Mouse (Mus musculus): ENCODE results near the gene Fmnl2. TPM values are rescaled to one million over a fixed set of nuclear protein-coding genes. Genes with fewer than 3 reads are reported as not detected.
A peak's percentile ranks its signal among the peaks of the same experiment; 100 is the strongest.

Fmnl2 gene
- polyA plus RNA-seq, 1 experiment from 2014 or later = 3.5 TPM

DNA sequence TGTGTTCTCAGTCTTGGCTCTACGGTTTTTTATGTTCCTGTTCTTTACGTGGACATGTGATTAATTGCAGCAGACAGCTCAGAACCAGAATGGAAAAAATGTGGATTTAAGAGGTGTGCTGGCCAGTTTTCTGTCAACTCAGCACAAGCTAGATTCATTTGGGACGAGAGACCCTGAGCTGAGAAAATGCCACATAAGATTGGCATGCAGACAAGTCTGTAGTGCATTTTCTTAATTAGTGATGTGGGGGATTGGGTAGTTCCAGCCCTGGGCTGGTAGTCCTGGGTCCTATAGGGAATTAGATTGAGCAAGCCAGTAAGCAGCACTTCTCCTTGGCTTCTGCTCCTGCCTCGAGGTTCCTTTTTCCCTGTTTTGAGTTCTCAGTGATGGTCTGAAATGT, 26.4 kb downstream of the Fmnl2 start:
- ATAC-seq = no peak
- no peak overlapping the region for H3K4me3 ChIP-seq (ENCODE audit: low read depth, low read length)
- H3K4me2 ChIP-seq (replicated peaks; ENCODE audit: low read depth, low read length) = no peak overlapping the region
- H3K36me3 ChIP-seq (ENCODE audit: insufficient read depth, low read length) = no peaks in the 10 kb centered on the region
- H3K4me1 ChIP-seq (ENCODE audit: insufficient read depth, low read depth, low read length) = no peaks in the 10 kb centered on the region
- WGBS = 68% methylated on average over 4 of the region's 4 CpGs
- no peaks in the 10 kb centered on the region for H3K27me3 ChIP-seq (replicated peaks; ENCODE audit: insufficient read depth, low read length)
- H3K27ac ChIP-seq (ENCODE audit: low read length) = no peak overlapping the region
- H3K9me3 ChIP-seq (ENCODE audit: low read length) = no peaks in the 10 kb centered on the region
- no peak overlapping the region for H3K9ac ChIP-seq (replicated peaks; ENCODE audit: low read depth)
- TF ChIP-seq CTCF (IDR thresholded peaks at IDR 0.05) = no peak
- TF ChIP-seq EP300 (IDR thresholded peaks at IDR 0.05) = no peak
- no peak for DNase-seq (ENCODE audit: low spot score)

DNA sequence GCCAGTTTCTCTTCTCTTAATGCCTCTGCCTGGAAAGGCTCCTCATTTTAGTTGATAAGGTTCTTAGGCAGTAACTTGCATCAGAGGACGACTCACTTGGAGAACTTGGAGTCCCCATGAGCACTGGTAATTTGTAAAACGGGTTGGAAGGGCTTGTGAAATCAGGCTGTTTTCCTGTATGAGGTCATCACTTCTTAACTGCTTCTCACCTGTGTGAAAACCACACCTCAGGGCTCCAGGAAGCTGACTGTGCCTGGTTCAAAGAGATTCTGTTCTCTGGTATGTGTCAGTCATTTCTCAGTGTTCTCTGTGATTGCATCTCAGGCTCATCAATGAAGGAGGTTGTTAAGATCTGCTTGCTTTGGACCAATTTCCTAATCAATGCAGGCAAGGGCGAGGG, 27.4 kb downstream of the Fmnl2 start:
- H3K27me3 ChIP-seq (replicated peaks; ENCODE audit: insufficient read depth, low read length) = no peaks in the 10 kb centered on the region
- no peak overlapping the region for H3K4me2 ChIP-seq (replicated peaks; ENCODE audit: low read depth, low read length)
- no peak for TF ChIP-seq EP300 (IDR thresholded peaks at IDR 0.05)
- TF ChIP-seq CTCF (IDR thresholded peaks at IDR 0.05) = no peak
- ATAC-seq = peak; percentile 57; the same call in 1 of the 2 replicates
- H3K36me3 ChIP-seq (ENCODE audit: insufficient read depth, low read length) = no peaks in the 10 kb centered on the region
- no peak overlapping the region for H3K4me3 ChIP-seq (ENCODE audit: low read depth, low read length)
- no peak overlapping the region for H3K27ac ChIP-seq (ENCODE audit: low read length)
- DNase-seq (ENCODE audit: low spot score) = peak; percentile 54
- WGBS = 56% methylated on average over 3 of the region's 3 CpGs
- H3K9ac ChIP-seq (replicated peaks; ENCODE audit: low read depth) = no peak overlapping the region
- no peaks in the 10 kb centered on the region for H3K9me3 ChIP-seq (ENCODE audit: low read length)
- no peaks in the 10 kb centered on the region for H3K4me1 ChIP-seq (ENCODE audit: insufficient read depth, low read depth, low read length)

DNA sequence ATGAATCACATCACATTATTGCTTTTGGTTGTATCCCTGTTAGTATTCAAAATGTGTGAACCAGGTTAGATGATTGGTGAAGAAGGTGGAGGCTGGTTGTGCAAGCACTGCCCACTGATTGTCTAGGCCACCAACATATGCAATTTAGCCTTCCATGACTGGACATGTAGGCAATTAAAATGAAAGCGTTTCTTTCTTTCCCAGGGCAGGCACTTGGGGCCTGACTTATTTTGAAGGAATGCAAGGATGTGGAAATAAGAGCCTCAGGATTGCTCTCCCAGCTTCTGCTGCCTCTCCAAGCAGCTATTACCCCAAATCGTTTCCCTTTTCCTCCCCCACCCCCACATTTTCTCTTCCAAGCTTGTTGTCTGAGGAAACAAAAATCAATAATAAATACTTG, 29.6 kb downstream of the Fmnl2 start:
- H3K4me2 ChIP-seq (replicated peaks; ENCODE audit: low read depth, low read length) = no peak overlapping the region
- no peak for TF ChIP-seq EP300 (IDR thresholded peaks at IDR 0.05)
- no peak for TF ChIP-seq CTCF (IDR thresholded peaks at IDR 0.05)
- H3K27me3 ChIP-seq (replicated peaks; ENCODE audit: insufficient read depth, low read length) = no peaks in the 10 kb centered on the region
- no peaks in the 10 kb centered on the region for H3K36me3 ChIP-seq (ENCODE audit: insufficient read depth, low read length)
- no peaks in the 10 kb centered on the region for H3K9me3 ChIP-seq (ENCODE audit: low read length)
- DNase-seq (ENCODE audit: low spot score) (peak; percentile 32), ATAC-seq (no peak)
- no peak overlapping the region for H3K4me3 ChIP-seq (ENCODE audit: low read depth, low read length)
- no peak overlapping the region for H3K9ac ChIP-seq (replicated peaks; ENCODE audit: low read depth)
- no peak overlapping the region for H3K27ac ChIP-seq (ENCODE audit: low read length)
- WGBS = 49% methylated on average over 2 of the region's 2 CpGs
- no peaks in the 10 kb centered on the region for H3K4me1 ChIP-seq (ENCODE audit: insufficient read depth, low read depth, low read length)

DNA sequence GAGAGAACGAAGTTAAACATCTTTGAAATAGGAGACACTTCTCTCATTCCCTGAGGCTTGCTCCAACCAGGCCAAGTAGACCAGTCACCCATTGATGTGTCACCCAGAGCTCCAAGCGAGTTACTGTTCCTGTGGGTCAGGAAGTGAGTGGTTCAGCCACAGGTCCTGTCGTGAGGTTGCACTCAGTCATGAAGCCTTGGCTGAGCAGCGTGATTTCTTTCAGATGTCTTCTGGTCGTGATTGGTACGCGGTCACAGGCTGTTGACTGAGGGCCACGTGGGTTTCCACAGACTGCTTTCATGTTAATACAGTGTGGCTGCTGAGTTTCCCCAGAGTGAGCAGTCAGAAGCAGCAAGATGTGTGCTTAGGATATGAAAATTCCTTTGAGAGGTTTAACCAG, 33.5 kb downstream of the Fmnl2 start:
- DNase-seq (ENCODE audit: low spot score) = no peak
- no peaks in the 10 kb centered on the region for H3K4me1 ChIP-seq (ENCODE audit: insufficient read depth, low read depth, low read length)
- no peak overlapping the region for H3K4me3 ChIP-seq (ENCODE audit: low read depth, low read length)
- TF ChIP-seq EP300 (IDR thresholded peaks at IDR 0.05) = no peak
- no peak for TF ChIP-seq CTCF (IDR thresholded peaks at IDR 0.05)
- H3K9ac ChIP-seq (replicated peaks; ENCODE audit: low read depth) = no peak overlapping the region
- H3K9me3 ChIP-seq (ENCODE audit: low read length) = no peaks in the 10 kb centered on the region
- no peaks in the 10 kb centered on the region for H3K36me3 ChIP-seq (ENCODE audit: insufficient read depth, low read length)
- no peaks in the 10 kb centered on the region for H3K27me3 ChIP-seq (replicated peaks; ENCODE audit: insufficient read depth, low read length)
- WGBS = 67% methylated on average over 8 of the region's 8 CpGs
- H3K4me2 ChIP-seq (replicated peaks; ENCODE audit: low read depth, low read length) = no peak overlapping the region
- no peak overlapping the region for H3K27ac ChIP-seq (ENCODE audit: low read length)
- no peak for ATAC-seq

DNA sequence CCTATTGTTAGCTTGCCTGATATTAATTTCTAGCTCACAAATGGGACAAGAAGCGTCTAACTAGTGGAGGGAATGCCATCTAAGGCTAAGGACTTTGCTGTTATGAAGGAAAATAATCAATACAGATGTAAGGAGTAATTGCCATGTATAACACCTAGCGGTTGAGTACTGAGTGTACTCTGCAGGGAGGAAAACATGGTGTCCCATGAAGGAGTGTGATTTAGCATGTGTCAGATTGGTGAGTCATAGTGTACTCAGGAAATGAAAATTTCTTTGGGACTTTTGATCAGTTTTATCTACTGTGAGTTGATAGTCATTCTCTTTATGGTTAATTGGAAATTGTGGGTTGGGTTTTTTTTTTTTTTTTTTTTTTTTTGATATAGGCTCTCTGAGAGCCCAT, 34.1 kb downstream of the Fmnl2 start:
- ATAC-seq = no peak

DNA sequence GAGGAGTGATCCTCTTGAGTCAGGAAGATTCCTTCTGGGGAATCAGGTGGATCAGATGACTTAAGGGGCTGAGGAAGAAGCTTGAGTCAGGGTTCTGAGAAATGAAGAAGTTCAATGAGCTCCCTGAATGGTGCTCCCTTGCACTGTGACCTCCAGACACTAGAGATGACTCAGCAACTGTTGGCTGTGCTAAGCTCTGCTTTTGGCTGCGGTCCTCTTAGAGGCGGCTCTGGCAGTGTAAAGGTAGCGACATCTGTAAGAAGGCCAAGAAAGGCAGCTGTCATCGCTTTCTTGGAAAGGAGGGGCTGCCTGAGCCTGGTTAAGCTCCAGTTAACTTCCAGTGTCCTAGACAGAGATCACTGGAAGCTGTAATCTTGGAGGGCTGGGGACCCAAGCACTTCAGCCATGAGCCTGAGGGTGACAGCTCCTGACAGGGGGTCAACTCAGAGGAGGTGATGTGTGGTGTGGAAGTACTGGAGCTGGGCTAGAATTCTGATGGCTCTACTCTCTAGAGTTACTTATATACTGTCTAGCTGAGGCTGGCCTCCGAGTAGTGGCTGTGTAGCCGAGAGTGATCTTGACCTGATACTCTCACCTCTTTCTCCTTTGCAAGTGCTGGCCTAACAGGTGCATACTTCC, 37.4 kb downstream of the Fmnl2 start:
- 58% methylated on average over 6 of the region's 6 CpGs for WGBS
- no peaks in the 10 kb centered on the region for H3K27me3 ChIP-seq (replicated peaks; ENCODE audit: insufficient read depth, low read length)
- H3K4me1 ChIP-seq (ENCODE audit: insufficient read depth, low read depth, low read length) = no peaks in the 10 kb centered on the region
- H3K9ac ChIP-seq (replicated peaks; ENCODE audit: low read depth) = no peak overlapping the region
- H3K4me2 ChIP-seq (replicated peaks; ENCODE audit: low read depth, low read length) = no peak overlapping the region
- no peak overlapping the region for H3K4me3 ChIP-seq (ENCODE audit: low read depth, low read length)
- no peaks in the 10 kb centered on the region for H3K36me3 ChIP-seq (ENCODE audit: insufficient read depth, low read length)
- DNase-seq (ENCODE audit: low spot score) = peak; percentile 64
- TF ChIP-seq EP300 (IDR thresholded peaks at IDR 0.05) (0 out of 2 replicates have a peak, but pooled peaks have one; percentile 10), CTCF (IDR thresholded peaks at IDR 0.05) (no peak)
- H3K27ac ChIP-seq (ENCODE audit: low read length) = no peak overlapping the region
- peak; percentile 78 for ATAC-seq
- H3K9me3 ChIP-seq (ENCODE audit: low read length) = no peaks in the 10 kb centered on the region

More for the DNA sequence above, 34.1 kb downstream of the Fmnl2 start:
- H3K27me3 ChIP-seq (replicated peaks; ENCODE audit: insufficient read depth, low read length) = no peaks in the 10 kb centered on the region
- H3K4me2 ChIP-seq (replicated peaks; ENCODE audit: low read depth, low read length) = no peak overlapping the region
- TF ChIP-seq EP300 (IDR thresholded peaks at IDR 0.05) (peak; percentile 74), CTCF (IDR thresholded peaks at IDR 0.05) (no peak)
- no peak for DNase-seq (ENCODE audit: low spot score)
- H3K4me3 ChIP-seq (ENCODE audit: low read depth, low read length) = no peak overlapping the region
- WGBS = 91% methylated on average over 2 of the region's 2 CpGs
- no peaks in the 10 kb centered on the region for H3K36me3 ChIP-seq (ENCODE audit: insufficient read depth, low read length)
- no peak overlapping the region for H3K27ac ChIP-seq (ENCODE audit: low read length)
- no peaks in the 10 kb centered on the region for H3K4me1 ChIP-seq (ENCODE audit: insufficient read depth, low read depth, low read length)
- no peak overlapping the region for H3K9ac ChIP-seq (replicated peaks; ENCODE audit: low read depth)
- H3K9me3 ChIP-seq (ENCODE audit: low read length) = no peaks in the 10 kb centered on the region
